Mouse (Mus musculus): ENCODE measurements at regions not wholly inside any gene's neighbourhood (a gene's known extent, or its start where the extent isn't known, plus 50 kb on each side); places are given as distances from the start of the nearest gene placed in this dataset.

GRCm38 (mm10) chr8:125367374-125367773 is 202.2 kb downstream of the Sipa1l2 start:
- no peak for DNase-seq (ENCODE audit: extremely low spot score, low spot score)

GRCm38 (mm10) chr8:125365004-125365403 is 204.6 kb downstream of the Sipa1l2 start:
- DNase-seq (ENCODE audit: extremely low spot score, low spot score), result no peak

- DNase-seq (ENCODE audit: extremely low spot score, low spot score), result no peak
Observed at GRCm38 (mm10) chr8:125359456-125359855, 210.2 kb downstream of the Sipa1l2 start.

- DNase-seq (ENCODE audit: extremely low spot score, low spot score), result no peak
Observed at GRCm38 (mm10) chr8:125357759-125358158, 211.8 kb downstream of the Sipa1l2 start.

- no peak for DNase-seq (ENCODE audit: extremely low spot score, low spot score)
Observed at GRCm38 (mm10) chr8:125355059-125355509, 214.5 kb downstream of the Sipa1l2 start.

- no peak for DNase-seq (ENCODE audit: extremely low spot score, low spot score)
Observed at GRCm38 (mm10) chr8:125352276-125352675, 217.3 kb downstream of the Sipa1l2 start.

GRCm38 (mm10) chr8:125351486-125352032 is 218.0 kb downstream of the Sipa1l2 start:
- no peak for DNase-seq (ENCODE audit: extremely low spot score, low spot score)

GRCm38 (mm10) chr8:125349290-125350025 is 220.2 kb downstream of the Sipa1l2 start:
- DNase-seq (ENCODE audit: extremely low spot score, low spot score), result peak; percentile 41

GRCm38 (mm10) chr8:125346182-125346581 is 223.4 kb downstream of the Sipa1l2 start:
- DNase-seq (ENCODE audit: extremely low spot score, low spot score), result no peak

GRCm38 (mm10) chr8:125345571-125345970 is 224.0 kb downstream of the Sipa1l2 start:
- DNase-seq (ENCODE audit: extremely low spot score, low spot score), result no peak

GRCm38 (mm10) chr8:125343867-125344266 is 225.7 kb downstream of the Sipa1l2 start:
- DNase-seq (ENCODE audit: extremely low spot score, low spot score), result no peak

- DNase-seq (ENCODE audit: extremely low spot score, low spot score), result no peak
Observed at GRCm38 (mm10) chr8:125342521-125342920, 227.1 kb downstream of the Sipa1l2 start.

GRCm38 (mm10) chr8:125341606-125342005 is 228.0 kb downstream of the Sipa1l2 start:
- DNase-seq (ENCODE audit: extremely low spot score, low spot score), result no peak

- DNase-seq (ENCODE audit: extremely low spot score, low spot score), result peak; percentile 34
Observed at GRCm38 (mm10) chr8:125338222-125338621, 231.4 kb downstream of the Sipa1l2 start.

- DNase-seq (ENCODE audit: extremely low spot score, low spot score), result no peak
Observed at GRCm38 (mm10) chr8:125337444-125338077, 232.0 kb downstream of the Sipa1l2 start.

- DNase-seq (ENCODE audit: extremely low spot score, low spot score), result no peak
Observed at GRCm38 (mm10) chr8:125336799-125337198, 232.8 kb downstream of the Sipa1l2 start.

- DNase-seq (ENCODE audit: extremely low spot score, low spot score), result no peak
Observed at GRCm38 (mm10) chr8:125335575-125336370, 233.8 kb downstream of the Sipa1l2 start.

- DNase-seq (ENCODE audit: extremely low spot score, low spot score), result no peak
Observed at GRCm38 (mm10) chr8:125335171-125335570, 234.4 kb downstream of the Sipa1l2 start.

GRCm38 (mm10) chr8:125330638-125331037 is 239.0 kb downstream of the Sipa1l2 start:
- DNase-seq (ENCODE audit: extremely low spot score, low spot score), result no peak

GRCm38 (mm10) chr8:125328650-125329049 is 241.0 kb downstream of the Sipa1l2 start:
- DNase-seq (ENCODE audit: extremely low spot score, low spot score), result no peak

GRCm38 (mm10) chr8:125327551-125328262 is 241.9 kb downstream of the Sipa1l2 start:
- DNase-seq (ENCODE audit: extremely low spot score, low spot score), result no peak
